Mouse (Mus musculus): ENCODE data around the gene Ift172. TPM values are rescaled to one million over a fixed set of nuclear protein-coding genes. Genes with fewer than 3 reads are reported as not detected.

The Ift172 gene
- total RNA-seq (2021): 10 to 100 TPM; 72.9 to 81.8 TPM

DNA sequence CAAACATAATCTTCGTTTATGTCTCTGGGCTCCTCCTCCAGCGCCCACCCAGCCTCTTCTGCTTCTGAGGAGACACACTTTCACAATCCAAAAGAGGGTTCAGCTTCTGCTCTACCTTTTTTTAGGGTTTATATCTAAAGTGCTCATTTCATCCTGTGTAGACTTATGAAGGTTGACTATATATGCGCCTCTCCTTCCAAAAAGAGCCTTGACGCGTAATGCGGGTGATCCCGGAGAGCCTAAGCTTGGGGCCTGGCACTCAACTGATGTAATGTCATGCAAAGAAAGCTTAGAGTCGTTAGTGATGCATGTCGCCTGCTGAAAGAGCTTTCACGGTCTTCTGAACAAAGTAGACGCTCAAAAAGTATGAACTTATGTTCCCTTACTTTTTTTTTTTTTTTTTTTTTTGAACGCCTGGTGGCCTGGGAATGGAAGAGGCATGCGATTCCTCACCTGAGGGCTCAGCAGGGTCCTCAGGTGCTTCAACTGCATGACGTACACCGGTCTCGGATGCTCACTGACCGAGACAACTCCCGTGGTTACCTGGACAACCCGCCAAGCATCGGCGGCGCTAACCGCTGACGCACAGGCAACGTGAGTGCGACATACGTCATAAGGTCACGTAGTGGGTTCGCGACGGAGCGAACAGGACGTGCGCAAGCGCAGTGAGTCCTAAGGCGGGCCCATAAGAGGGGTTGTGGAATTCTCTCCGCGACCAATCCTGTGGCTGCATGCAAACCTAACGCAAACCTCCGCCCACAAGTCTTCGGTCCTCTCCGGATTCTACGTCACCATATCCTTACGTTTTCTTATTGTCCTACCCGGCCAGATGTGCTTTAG, at the start of gene Ift172:
Ift172 (minus strand) TSS at position 596 of the 840 bp plus-strand sequence.
- DNase-seq (ENCODE audit: extremely low spot score in 1 of 2, low spot score in 1 of 2): peak; percentile 88 to 89

DNA sequence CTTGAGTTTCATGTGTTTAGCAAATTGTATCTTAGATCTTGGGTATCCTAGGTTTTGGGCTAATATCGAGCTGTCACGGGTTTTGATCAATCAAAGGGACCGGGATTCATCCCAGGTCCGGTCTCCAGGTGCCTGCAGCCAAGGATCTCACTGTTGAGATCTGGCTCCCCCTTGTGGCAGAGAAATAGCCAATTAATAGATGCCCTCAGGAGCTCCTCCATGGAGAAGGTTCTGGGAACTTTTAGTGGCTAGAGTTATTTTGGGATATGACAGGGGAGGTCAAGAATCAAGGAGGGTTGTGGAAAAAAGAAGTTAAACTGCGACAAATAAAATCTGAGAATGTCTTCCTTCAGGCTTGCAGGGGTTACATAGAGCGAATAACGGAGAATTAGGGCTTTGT, 37.3 kb upstream of the Ift172 start:
- peak in 1 of 2 experiments; percentile 65 for DNase-seq (ENCODE audit: extremely low spot score in 1 of 2, low spot score in 1 of 2)

DNA sequence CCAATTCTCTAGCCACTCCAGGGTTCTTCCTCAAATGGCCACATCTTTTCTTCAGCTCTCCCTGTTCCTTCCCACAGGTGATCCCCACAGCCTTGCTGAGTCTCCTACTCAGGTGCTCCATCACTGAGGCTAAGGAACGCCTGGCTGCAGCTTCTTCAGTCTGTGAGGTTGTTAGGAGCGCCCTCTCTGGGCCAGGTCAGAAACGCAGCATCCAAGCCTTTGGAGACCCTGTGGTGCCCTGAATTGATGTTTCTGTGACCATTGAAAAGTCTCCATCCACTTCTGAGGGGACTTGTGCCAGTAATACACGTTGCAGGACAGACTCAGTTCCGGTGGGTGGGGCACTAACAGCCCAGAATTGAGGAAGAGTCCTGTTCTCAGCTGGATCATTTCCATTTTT, 35.9 kb upstream of the Ift172 start:
- no peak for DNase-seq (ENCODE audit: extremely low spot score in 1 of 2, low spot score in 1 of 2)

DNA sequence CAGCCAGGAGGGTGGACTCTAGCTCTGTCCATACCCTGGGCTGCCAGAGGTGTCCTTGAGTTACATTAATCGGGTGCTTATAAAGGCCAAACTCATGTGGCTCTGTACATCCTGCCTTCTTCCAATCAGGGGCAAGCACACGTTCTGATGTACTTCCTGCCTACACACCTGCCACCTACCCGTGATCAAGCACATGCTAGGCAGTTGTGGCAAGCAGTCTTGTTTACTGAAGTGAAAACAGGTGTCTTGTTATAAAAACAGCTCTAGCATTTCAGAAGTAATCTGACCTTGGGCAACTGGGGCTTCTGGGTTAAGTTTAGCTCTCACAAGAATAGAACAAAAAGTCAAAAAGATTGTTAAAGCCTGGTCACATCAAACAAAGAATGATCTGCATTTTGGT, 33.2 kb upstream of the Ift172 start:
- DNase-seq (ENCODE audit: extremely low spot score in 1 of 2, low spot score in 1 of 2): no peak

DNA sequence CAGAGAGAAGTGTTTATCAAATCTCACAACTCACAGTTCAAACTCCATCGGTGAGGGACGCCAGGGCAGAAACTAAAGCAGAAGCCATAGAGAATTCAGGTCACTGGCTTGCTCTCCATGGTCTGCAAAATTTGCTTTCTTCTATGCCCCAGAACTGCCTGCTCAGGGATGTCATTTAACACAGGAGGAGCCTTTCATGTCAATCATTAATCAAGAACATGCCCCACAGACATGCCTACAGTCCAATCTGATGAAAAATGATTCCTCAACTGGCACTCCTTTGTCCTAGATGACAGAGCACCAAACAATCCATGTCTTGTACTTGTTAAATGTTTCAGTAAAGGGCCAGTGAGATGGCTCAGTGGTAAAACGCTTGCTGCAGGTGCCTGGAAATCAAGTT, 31.9 kb upstream of the Ift172 start:
- DNase-seq (ENCODE audit: extremely low spot score in 1 of 2, low spot score in 1 of 2): no peak

DNA sequence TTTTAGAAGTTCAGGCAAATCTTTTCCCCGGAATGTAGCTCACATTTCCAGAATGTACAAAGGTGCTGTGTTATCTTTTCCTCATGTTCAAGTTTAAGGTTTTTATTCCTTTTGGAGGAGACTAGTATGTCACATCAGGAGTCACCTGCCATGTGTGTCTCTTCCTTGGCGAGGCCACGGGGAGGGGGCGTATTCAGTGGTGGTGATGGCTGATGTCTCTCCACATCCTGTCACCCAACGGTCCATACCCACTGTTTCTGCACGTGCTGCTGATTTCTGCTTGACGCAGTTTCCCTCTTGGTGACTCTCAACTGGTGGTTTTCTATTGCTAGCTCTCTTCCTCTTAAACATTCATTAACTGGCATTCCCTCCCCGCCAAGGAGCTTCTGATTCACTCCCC, 21.9 kb upstream of the Ift172 start:
- no peak for DNase-seq (ENCODE audit: extremely low spot score in 1 of 2, low spot score in 1 of 2)

DNA sequence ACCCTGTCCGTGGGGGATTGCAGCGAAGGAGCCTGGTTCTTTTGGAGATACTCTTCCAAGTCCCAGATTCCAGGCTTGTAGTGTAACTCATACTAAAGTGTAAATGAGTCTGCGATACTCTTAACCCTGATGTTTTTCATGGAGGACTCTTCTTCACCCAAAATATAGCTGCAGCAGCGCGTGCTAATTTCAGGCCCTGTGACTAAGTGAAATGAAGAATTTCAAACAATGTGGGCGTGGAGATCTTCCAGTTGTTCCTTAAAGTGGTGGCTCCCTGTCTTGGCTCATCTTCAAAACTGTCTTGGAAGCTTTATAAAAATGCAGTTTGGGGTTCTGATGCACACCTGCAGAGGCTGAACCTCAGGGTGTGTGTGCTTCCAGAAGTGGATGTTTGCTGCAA, 12.2 kb upstream of the Ift172 start:
- no peak for DNase-seq (ENCODE audit: extremely low spot score in 1 of 2, low spot score in 1 of 2)

DNA sequence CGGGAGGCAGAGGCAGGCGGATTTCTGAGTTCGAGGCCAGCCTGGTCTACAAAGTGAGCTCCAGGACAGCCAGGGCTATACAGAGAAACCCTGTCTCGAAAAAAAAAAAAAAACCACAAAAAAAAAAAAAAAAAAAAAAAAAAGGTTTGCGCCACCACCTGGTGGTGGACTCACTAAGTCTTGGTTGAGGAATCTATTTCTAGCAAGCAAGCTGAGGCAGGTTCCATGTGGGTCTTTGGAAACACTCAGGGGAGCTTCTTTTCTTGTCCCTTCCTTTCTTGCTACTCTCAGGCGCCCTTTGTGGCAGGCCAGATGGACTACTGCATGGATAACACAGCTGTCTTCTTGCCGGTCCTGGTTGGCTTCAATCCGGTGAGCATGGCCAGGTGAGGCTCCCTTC, 10.9 kb upstream of the Ift172 start:
- DNase-seq (ENCODE audit: extremely low spot score in 1 of 2, low spot score in 1 of 2): no peak

DNA sequence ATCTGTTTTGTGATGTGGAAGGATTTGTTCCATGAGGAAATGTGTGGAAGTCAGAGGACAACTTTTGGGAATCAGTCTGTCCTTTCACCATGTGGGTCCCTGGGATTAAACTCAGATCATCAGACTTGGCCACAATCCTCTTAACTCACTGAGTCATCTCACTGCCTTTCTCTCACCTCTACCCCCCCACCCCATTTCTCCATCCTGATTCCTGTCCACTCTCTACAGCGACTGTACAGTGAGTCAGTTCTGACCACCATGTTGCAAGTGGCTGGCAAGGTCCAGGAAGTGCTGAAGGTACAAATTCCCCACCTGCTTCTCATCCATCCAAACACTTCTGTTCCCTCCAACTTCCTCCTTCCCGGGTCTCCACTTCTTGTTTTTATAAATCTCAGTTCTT, 7.6 kb upstream of the Ift172 start:
- no peak for DNase-seq (ENCODE audit: extremely low spot score in 1 of 2, low spot score in 1 of 2)

DNA sequence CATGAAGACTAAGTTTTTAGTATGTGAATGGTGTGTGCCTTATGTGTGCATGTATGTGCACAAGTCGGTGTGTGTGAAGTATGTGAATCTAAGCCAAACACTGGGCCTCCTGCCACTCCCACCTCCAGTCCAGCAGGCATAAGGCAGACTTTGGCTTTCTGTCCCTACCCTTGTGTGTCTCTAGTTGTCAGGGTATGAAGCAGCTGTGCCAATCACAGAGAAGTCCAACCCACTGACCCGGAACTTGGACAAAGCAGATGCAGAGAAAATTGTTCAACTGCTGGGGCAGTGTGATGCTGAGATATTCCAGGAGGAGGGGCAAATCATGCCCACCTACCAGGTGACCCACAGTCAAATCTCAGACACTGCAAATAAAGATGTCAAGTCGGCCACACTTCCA, 7.1 kb upstream of the Ift172 start:
- no peak for DNase-seq (ENCODE audit: extremely low spot score in 1 of 2, low spot score in 1 of 2)

DNA sequence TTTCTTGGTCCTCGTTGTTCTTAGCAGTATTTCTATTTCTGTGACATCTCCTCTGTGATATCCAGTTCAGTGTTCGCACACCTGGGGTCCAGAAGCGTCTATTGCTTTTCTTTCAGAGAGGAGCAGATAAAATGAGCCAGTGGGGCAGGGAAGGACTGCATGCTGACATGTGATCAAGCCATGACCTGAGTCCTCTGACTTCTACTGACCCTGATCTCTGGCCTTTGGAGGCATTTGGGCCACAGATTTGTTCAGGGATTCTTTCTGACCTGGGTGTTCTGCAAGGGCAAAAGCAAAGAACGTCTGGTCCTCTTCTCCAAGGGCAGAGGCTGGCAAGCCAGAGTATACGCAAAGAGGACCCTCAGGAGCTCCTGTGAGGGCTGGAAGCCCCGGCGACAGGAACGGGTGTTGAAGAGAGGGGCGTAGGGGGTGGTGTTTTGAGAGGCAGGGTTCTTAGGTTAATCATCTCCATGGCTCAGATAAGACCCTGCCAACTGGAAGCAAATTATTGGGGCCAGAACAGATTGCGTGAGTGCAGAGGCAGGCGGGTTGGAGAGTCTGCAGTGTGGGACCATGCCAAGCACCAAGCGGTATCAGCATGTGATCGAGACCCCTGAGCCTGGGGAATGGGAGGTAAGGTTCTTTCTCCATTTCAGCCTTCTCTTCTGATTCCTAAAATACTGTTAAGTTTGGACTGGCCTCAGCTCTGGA, 6.3 kb upstream of the Ift172 start, which contains the start of gene Gckr:
Gckr (plus strand) TSS at position 397 of the 711 bp plus-strand sequence.
- no peak for DNase-seq (ENCODE audit: extremely low spot score in 1 of 2, low spot score in 1 of 2)

DNA sequence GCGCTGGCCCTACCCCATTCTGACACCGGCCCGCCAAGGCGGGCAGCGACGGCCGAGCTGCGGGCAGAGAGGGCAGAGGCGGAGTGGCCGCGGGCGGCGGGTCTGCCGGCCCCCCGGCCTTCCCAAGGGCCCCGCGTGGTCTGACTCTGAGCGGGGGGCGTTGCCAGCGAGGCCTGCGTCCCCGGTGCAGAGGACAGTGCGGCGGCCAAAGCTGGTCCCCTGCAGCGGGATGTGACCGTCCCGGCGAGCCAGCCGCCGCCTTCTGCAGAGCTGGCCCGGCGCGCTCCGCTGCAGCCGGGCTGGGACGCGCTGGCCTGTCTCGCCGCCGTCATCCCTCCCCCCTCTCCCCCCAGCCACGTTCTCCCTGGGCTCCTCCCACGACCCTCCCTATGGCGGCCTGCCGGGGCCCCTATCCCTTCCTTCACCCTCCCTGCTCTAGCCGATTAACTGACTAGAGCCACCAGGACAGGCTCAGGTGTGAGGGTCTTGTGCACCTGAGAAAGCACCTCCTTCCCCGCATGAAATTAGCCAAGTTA, 4.8 kb upstream of the Ift172 start, which contains the start of gene Fndc4:
Fndc4 (minus strand) TSS at position 475 of the 536 bp plus-strand sequence.
- peak; percentile 48 to 61 for DNase-seq (ENCODE audit: extremely low spot score in 1 of 2, low spot score in 1 of 2)

DNA sequence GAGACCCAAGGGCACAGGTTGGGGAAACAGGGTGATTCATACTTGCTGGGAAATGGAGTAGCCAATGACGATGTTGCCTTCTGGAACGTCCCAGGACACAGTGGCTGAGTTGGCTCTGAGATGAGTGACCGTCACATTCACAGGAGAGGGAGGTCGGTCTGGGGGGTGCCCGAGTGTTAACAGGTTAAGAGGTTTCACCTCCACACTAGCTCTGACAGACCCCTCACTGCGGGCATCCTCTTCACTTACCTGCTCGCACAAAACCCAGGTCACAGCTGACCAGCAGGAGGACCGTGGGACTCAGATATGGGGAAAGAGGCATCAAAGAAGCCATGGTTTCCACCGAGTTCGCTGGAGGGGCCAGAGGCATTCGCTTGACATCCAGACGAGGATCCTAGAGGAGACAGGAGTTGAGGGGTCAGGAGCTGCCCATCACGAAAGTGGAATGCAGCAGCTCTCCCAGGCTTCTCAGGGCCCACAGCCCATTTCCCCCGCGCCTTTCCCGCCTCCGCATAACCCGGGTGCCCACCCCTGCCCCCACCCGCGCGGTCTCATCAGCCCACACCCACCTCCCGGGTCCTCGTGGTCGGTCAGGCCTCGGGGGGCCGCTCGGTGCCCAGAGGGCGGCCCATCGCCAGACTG, 4.2 kb upstream of the Ift172 start:
- DNase-seq (ENCODE audit: extremely low spot score in 1 of 2, low spot score in 1 of 2): no peak

DNA sequence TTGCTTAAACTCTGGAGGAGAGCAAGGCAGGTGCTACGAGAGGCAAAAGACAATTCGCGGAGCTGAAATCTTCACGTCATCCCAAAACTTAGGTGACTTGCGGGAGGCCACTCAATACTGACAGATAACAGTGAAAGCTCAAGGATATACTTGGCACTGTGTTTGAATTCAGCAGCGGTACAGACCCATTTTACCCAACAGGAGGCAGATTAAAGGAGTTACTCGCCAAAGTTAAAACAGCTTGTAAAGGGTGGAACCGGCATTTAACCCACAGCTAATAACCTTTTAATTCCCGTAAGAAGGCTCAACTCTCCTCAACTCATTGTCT, 409 bp upstream of the Ift172 start:
- DNase-seq (ENCODE audit: extremely low spot score in 1 of 2, low spot score in 1 of 2): no peak

DNA sequence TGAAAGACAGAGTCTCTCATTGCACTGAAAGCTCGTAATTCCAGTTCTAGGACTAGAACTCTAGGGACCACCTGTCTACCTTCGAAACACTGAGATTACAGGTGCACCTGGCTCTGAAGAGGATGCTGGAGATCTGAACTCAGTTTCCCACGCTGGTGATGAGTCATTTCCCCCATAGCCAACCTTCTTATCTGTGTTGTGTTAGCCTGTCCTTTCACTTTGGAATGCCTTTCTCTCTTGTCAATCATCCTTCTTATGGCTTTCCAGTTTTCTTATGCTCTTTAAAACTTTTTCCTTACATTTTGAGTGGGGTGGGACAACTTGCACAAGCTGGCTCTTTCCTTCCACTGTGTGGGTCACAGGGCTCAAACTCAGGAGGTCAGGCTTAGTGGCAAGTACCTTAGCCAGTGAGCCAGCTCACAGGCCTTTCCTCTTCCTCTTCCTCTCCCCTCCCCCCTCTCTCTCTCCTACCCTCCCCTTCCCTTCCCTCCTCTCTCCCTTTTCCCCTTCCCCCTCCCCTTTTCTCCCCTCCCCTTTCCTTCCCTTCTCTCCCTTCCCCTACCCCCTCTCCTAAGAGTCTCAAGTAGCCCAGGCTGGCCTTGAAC, 1.2 kb downstream of the Ift172 start:
- DNase-seq (ENCODE audit: extremely low spot score in 1 of 2, low spot score in 1 of 2): no peak

DNA sequence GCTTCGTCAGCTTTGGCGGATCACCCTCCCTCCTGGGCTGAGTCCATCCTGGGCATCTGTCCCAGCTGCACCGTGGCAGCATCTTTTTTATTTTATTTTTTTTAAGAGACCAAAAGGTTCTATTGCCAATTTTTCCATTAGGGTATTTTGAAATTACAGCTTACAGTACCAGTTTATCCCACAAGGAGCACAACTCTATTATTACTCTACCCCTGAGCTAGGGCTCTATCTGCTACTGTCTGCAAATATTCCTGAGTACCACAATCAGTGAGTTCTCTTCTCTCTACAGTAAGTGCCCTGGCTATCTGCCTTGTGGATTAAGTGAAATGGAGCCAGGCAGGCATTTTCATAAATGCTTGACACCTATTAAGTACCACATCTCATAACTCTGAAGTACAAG, 2.3 kb downstream of the Ift172 start:
- DNase-seq (ENCODE audit: extremely low spot score in 1 of 2, low spot score in 1 of 2): no peak

DNA sequence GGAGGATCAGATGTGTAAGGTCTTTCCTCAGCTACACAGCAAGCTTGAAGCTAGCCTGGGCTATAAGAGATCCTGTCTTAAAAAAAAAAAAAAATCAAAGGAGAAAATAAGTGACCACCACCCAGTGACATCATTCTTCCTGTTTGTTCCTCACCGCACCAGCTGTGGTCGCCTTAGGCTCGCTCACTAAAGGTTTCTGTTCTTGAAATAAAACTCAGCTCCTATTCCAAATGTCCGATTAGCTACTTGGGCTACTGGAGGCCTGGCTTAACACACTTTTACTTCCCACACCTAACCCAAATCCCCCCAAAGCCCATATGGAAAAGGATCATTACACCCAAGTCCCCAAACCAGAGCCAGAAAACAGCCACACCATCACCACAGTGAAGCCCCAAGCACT, 2.7 kb downstream of the Ift172 start:
- DNase-seq (ENCODE audit: extremely low spot score in 1 of 2, low spot score in 1 of 2): no peak

DNA sequence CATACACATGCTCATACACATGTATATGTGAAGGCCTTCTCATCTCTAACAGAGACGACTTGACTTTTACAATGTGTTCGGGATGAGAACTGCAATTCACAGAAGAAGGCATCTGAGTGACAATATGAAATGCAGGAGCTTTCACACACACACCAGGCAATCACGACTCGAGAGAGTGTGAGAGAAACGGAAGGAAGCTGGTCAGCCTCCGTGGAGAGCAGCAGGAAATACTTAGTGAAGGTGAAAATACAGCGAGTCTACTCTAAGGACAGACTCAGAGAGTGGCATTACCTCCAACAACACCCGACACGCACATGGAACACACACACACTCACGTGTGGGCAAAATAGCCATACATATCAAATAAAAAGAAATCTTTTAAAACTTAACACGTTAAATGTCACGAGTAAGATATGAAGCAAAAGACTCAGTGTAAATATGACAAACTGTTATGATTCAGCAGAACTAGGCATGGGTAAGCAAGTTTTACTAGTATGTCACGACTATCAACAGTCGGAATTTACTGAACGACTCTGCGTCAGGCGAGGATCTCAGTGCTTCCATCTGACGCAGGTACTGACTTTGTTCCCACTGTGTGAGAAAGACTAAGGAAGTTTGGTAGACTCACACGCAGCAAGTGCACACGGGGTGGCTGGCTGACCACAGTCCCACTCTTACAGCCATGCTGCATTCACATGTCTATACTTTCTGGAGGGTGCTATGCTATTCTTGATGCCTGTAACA, 11.5 kb downstream of the Ift172 start:
- no peak for DNase-seq (ENCODE audit: extremely low spot score in 1 of 2, low spot score in 1 of 2)

DNA sequence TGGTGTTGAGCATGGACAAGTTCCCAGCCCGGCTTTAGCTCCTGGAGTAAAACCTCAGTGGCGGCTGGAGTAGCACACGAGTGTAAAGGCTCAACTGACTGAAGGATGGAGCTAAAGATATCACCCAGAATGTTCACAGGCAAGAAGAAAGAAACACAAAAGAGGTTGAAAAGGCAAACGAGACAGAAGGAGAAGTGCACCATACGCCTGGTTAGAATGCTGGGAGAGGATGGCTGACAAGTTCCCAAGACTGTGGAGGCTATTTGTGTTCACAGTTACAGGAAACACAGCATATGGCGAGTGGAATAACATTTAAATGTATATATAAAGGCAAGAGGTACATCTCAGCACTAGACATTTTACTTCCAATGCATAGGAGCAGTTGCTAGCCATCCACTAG, 17.9 kb downstream of the Ift172 start:
- DNase-seq (ENCODE audit: extremely low spot score in 1 of 2, low spot score in 1 of 2): no peak

DNA sequence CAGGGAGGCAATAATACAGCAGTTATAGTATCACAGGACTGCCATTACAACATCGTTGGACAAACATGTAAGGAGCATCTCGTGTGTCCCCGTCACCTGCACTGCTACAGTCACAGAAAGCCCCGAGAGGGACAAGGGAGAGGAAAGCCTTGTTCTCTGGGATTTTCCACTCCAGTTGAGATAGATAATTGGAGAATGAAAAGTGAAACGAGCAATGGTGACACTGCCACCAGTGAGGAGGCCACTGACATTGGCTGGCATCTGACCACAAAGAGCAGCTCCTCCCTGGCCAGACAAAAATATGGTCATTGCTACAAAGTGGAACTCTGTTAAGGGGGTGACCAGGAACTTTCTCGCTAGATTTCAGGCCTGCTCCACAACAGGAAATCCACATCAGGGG, 23.2 kb downstream of the Ift172 start:
- no peak for DNase-seq (ENCODE audit: extremely low spot score in 1 of 2, low spot score in 1 of 2)

Measured in layer of hippocampus, postnatal 25 days (tissue).